Mouse (Mus musculus): Measurements from ENCODE around the gene Gemin4. TPM values are rescaled to one million over a fixed set of nuclear protein-coding genes. Genes with fewer than 3 reads are reported as not detected.

Gemin4 gene
- polyA plus RNA-seq, 2 experiments, result 6.3 to 14.8 TPM

DNA sequence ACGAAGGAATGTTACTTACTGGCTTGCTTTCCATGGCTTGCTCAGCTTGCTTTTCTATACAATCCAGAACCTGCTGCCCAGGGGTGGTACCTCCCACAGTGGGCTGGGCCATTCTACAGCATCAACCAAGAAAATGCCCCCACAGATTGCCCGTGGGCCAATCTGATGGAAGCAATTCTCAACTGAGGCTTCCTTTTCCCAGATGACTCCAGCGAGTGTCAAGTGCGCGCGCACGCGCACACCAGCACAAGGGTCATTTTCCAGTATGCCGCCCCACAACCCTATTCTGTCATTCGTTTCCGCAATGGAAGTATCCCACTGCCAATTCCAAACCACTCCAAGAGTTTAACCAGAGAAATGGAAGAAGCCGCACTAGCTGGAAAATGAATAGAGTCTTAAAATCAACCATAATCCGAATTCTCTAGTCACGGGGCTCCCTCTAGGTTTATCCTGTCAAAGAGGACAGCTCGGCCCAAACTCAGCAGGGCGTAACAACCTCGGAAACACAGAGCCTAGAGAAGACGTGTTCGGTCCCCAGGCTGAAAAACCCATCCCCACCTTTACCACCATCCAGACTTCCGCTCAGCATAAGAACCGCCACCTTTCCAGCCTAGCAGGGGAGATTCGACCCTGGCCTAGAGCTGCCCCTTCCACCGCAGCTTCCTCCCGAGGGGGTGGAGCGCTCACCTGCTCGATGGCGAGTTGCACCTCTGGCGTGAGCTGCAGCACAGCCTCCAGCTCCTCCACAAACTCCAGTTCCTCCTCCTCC, 38.6 kb downstream of the Gemin4 start:
- ATAC-seq (ENCODE audit: insufficient read depth) (peak; percentile 74), DNase-seq (ENCODE audit: low read depth in 3 of 3, low spot score in 3 of 3) (peak in 1 of 3 experiments; percentile 43)
- TF ChIP-seq CTCF (IDR thresholded peaks at IDR 0.05; ENCODE audit: low read depth) (no peak), EP300 (IDR thresholded peaks at IDR 0.05; ENCODE audit: low read depth) (no peak)
- H3K4me3 ChIP-seq (ENCODE audit: insufficient read depth in 1 of 2, low read depth in 2 of 2, low read length in 2 of 2), result peak overlapping the region; percentile 98
- H3K4me1 ChIP-seq (replicated peaks; ENCODE audit: control insufficient read depth in 2 of 2, insufficient read depth in 2 of 2, low read length in 1 of 2), result peaks cover 5 to 9% of the 10 kb centered on the region in 2 experiments
- H3K9me3 ChIP-seq (ENCODE audit: control insufficient read depth, low read length), result no peaks in the 10 kb centered on the region
- WGBS (ENCODE audit: insufficient replicate concordance), result 1% methylated on average over 28 of the region's 28 CpGs
- H3K9ac ChIP-seq (replicated peaks), result peak overlapping the region; percentile 87
- H3K36me3 ChIP-seq (replicated peaks; ENCODE audit: control insufficient read depth, insufficient read depth, low read depth), result no peaks in the 10 kb centered on the region
- peak overlapping the region; percentile 92 for H3K4me2 ChIP-seq (ENCODE audit: low read depth)
- peak overlapping the region; percentile 39 for H3K27ac ChIP-seq
- H3K27me3 ChIP-seq (ENCODE audit: control insufficient read depth, insufficient read depth, low read length), result no peaks in the 10 kb centered on the region

GRCm38 (mm10) chr11:76170207-76170606, 47.3 kb downstream of the Gemin4 start:
- Histone ChIP-seq H3K27me3 (ENCODE audit: control insufficient read depth, insufficient read depth, low read length) (no peaks in the 10 kb centered on the region), H3K4me1 (replicated peaks; ENCODE audit: control insufficient read depth in 2 of 2, insufficient read depth in 2 of 2, low read length in 1 of 2) (0 out of 4 replicates have a peak, but pooled peaks cover 0 to 2% of the 10 kb centered on the region in 2 experiments), H3K4me3 (ENCODE audit: insufficient read depth in 1 of 2, low read depth in 2 of 2, low read length in 2 of 2) (no peak overlapping the region), H3K4me2 (ENCODE audit: low read depth) (no peak overlapping the region), H3K27ac (no peak overlapping the region), H3K9ac (replicated peaks) (no peak overlapping the region), H3K36me3 (replicated peaks; ENCODE audit: control insufficient read depth, insufficient read depth, low read depth) (no peaks in the 10 kb centered on the region; the same call in none of the 2 replicates), H3K9me3 (ENCODE audit: control insufficient read depth, low read length) (no peaks in the 10 kb centered on the region)
- 72% methylated on average over 5 of the region's 5 CpGs for WGBS (ENCODE audit: insufficient replicate concordance)
- TF ChIP-seq CTCF (IDR thresholded peaks at IDR 0.05; ENCODE audit: low read depth) (no peak), EP300 (IDR thresholded peaks at IDR 0.05; ENCODE audit: low read depth) (no peak)
- ATAC-seq (ENCODE audit: insufficient read depth) (no peak), DNase-seq (ENCODE audit: low read depth in 3 of 3, low spot score in 3 of 3) (no peak)

DNA sequence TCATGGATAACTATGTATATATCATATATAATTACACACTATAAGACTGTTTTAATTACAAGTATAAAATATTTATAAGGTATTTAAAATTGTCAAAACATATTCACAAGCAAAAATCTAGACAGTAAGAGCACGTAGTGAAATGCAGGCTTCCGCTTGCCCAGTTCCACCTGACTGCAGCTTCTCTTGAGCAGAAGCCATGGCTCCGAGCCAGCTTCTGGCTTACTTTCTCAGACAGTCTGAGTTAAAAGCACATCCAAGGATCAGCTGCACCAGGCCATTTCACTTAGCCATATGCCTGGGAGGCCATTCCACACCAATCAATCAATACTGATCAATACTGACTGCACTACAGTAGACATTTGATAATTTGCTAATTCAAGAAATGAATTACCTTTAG, 48.5 kb downstream of the Gemin4 start:
- no peak overlapping the region for H3K9ac ChIP-seq (replicated peaks)
- no peak for DNase-seq (ENCODE audit: low read depth in 3 of 3, low spot score in 3 of 3)
- H3K36me3 ChIP-seq (replicated peaks; ENCODE audit: control insufficient read depth, insufficient read depth, low read depth), result no peaks in the 10 kb centered on the region; the same call in none of the 2 replicates
- no peaks in the 10 kb centered on the region for H3K27me3 ChIP-seq (ENCODE audit: control insufficient read depth, insufficient read depth, low read length)
- TF ChIP-seq CTCF (IDR thresholded peaks at IDR 0.05; ENCODE audit: low read depth), result no peak
- no peak for TF ChIP-seq EP300 (IDR thresholded peaks at IDR 0.05; ENCODE audit: low read depth)
- WGBS (ENCODE audit: insufficient replicate concordance), result 78% methylated on average over 3 of the region's 3 CpGs
- H3K4me2 ChIP-seq (ENCODE audit: low read depth), result no peak overlapping the region
- 0 out of 4 replicates have a peak, but pooled peaks cover 0 to 2% of the 10 kb centered on the region in 2 experiments for H3K4me1 ChIP-seq (replicated peaks; ENCODE audit: control insufficient read depth in 2 of 2, insufficient read depth in 2 of 2, low read length in 1 of 2)
- H3K27ac ChIP-seq, result no peak overlapping the region
- no peak overlapping the region for H3K4me3 ChIP-seq (ENCODE audit: insufficient read depth in 1 of 2, low read depth in 2 of 2, low read length in 2 of 2)
- no peaks in the 10 kb centered on the region for H3K9me3 ChIP-seq (ENCODE audit: control insufficient read depth, low read length)
- no peak for ATAC-seq (ENCODE audit: insufficient read depth)

DNA sequence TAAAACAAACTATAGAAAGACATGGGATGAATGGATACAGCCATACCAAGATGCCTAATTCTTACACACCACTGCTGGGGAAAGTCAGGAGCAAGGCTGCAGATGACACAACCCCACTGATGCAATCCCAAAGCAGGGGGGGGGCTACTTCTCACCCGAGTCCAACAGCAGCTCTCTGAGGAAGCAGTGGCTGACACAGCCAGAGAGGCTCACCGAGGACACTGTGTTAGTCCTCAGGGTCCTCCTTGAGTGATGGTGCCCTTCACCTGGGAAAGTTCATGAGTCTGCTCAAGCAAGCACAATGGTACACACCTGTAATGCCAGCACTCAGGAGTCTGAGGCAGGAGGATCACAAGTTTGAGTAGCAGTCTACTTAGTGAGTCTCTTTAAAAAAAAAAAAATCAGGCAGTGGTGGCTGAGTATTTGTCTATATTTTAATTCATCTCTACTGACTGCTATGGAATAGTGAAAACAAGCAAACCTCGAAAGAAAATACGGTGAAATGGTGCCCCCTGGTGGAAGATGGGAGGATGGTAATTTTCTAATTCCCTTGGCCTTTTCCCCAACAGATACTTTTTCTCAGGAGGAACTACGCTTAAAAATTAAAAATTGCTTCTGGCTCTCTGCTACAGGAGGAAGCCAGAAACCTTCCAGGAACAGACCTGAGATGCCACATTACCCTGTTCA, 50.2 kb downstream of the Gemin4 start:
- WGBS (ENCODE audit: insufficient replicate concordance), result 19% methylated on average over 5 of the region's 5 CpGs
- Histone ChIP-seq H3K4me1 (replicated peaks; ENCODE audit: control insufficient read depth in 2 of 2, insufficient read depth in 2 of 2, low read length in 1 of 2) (0 out of 4 replicates have a peak, but pooled peaks cover 0 to 2% of the 10 kb centered on the region in 2 experiments), H3K9ac (replicated peaks) (no peak overlapping the region), H3K36me3 (replicated peaks; ENCODE audit: control insufficient read depth, insufficient read depth, low read depth) (no peaks in the 10 kb centered on the region; the same call in none of the 2 replicates), H3K4me2 (ENCODE audit: low read depth) (0 out of 2 replicates have a peak overlapping the region, but pooled peaks have one; percentile 3), H3K27me3 (ENCODE audit: control insufficient read depth, insufficient read depth, low read length) (no peaks in the 10 kb centered on the region), H3K9me3 (ENCODE audit: control insufficient read depth, low read length) (no peaks in the 10 kb centered on the region), H3K4me3 (ENCODE audit: insufficient read depth in 1 of 2, low read depth in 2 of 2, low read length in 2 of 2) (no peak overlapping the region), H3K27ac (no peak overlapping the region)
- TF ChIP-seq EP300 (IDR thresholded peaks at IDR 0.05; ENCODE audit: low read depth), result no peak
- TF ChIP-seq CTCF (IDR thresholded peaks at IDR 0.05; ENCODE audit: low read depth), result peak; percentile 70
- no peak for ATAC-seq (ENCODE audit: insufficient read depth)
- peak in 2 of 3 experiments; percentile 44 to 56 for DNase-seq (ENCODE audit: low read depth in 3 of 3, low spot score in 3 of 3)

DNA sequence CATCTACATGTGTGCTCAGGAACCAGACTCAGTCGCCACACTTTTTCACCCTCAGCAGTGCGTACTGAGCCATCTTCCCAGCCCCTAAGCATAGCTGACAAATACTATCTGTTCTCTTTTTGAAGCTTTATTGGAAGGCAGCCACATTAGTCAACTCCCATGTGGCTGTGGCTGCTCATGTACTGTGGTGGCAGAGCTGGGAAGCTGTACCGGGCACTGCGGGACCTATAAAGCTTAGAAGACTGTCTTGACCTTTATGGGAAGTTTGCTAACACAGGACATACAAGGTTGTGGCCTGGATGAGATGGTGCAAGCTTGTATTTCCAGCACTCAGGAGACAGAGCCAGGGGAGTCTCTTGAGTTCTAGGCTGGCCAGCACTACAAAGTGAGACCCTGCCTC, 50.8 kb downstream of the Gemin4 start:
- no peak overlapping the region for H3K9ac ChIP-seq (replicated peaks)
- ATAC-seq (ENCODE audit: insufficient read depth) (no peak), DNase-seq (ENCODE audit: low read depth in 3 of 3, low spot score in 3 of 3) (no peak)
- no peaks in the 10 kb centered on the region for H3K9me3 ChIP-seq (ENCODE audit: control insufficient read depth, low read length)
- WGBS (ENCODE audit: insufficient replicate concordance), result 86% methylated on average over 4 of the region's 4 CpGs
- H3K4me2 ChIP-seq (ENCODE audit: low read depth), result no peak overlapping the region
- TF ChIP-seq CTCF (IDR thresholded peaks at IDR 0.05; ENCODE audit: low read depth), result no peak
- TF ChIP-seq EP300 (IDR thresholded peaks at IDR 0.05; ENCODE audit: low read depth), result no peak
- H3K4me1 ChIP-seq (replicated peaks; ENCODE audit: control insufficient read depth in 2 of 2, insufficient read depth in 2 of 2, low read length in 1 of 2), result 0 out of 4 replicates have a peak, but pooled peaks cover 0 to 2% of the 10 kb centered on the region in 2 experiments
- no peak overlapping the region for H3K27ac ChIP-seq
- H3K4me3 ChIP-seq (ENCODE audit: insufficient read depth in 1 of 2, low read depth in 2 of 2, low read length in 2 of 2), result no peak overlapping the region
- no peaks in the 10 kb centered on the region; the same call in 1 of the 2 replicates for H3K36me3 ChIP-seq (replicated peaks; ENCODE audit: control insufficient read depth, insufficient read depth, low read depth)
- no peaks in the 10 kb centered on the region for H3K27me3 ChIP-seq (ENCODE audit: control insufficient read depth, insufficient read depth, low read length)

Other genes starting within 250 kb of the Gemin4 start
- not detected in 2 replicates for gene 1700016K19Rik, start 217.8 kb downstream of the Gemin4 start, polyA plus RNA-seq (2012; rRNA removed)
- not detected in 2 replicates for gene 1700016K19Rik, start 217.8 kb downstream of the Gemin4 start, polyA plus RNA-seq (2014; fragmentation: Nextera tagmentation; extraction: Ambion mirVana)
- 0.92 and 1.3 TPM in 2 replicates for gene Rflnb, start 189.9 kb downstream of the Gemin4 start, polyA plus RNA-seq (2012; rRNA removed)
- gene Rflnb, start 189.9 kb downstream of the Gemin4 start, polyA plus RNA-seq (2014; fragmentation: Nextera tagmentation; extraction: Ambion mirVana), result 1.9 and 2.3 TPM in 2 replicates
- 7.0 and 9.4 TPM in 2 replicates for gene Vps53, start 38.0 kb downstream of the Gemin4 start, polyA plus RNA-seq (2012; rRNA removed)
- gene Vps53, start 38.0 kb downstream of the Gemin4 start, polyA plus RNA-seq (2014; fragmentation: Nextera tagmentation; extraction: Ambion mirVana), result 12.7 and 15.4 TPM in 2 replicates
- 2.7 and 3.1 TPM in 2 replicates for gene Fam57a, start 38.0 kb downstream of the Gemin4 start, polyA plus RNA-seq (2012; rRNA removed)
- 3.0 and 3.5 TPM in 2 replicates for gene Fam57a, start 38.0 kb downstream of the Gemin4 start, polyA plus RNA-seq (2014; fragmentation: Nextera tagmentation; extraction: Ambion mirVana)
- 0.18 and 0.36 TPM in 2 replicates for gene Dbil5, start 56 bp downstream of the Gemin4 start, polyA plus RNA-seq (2012; rRNA removed)
- gene Dbil5, start 56 bp downstream of the Gemin4 start, polyA plus RNA-seq (2014; fragmentation: Nextera tagmentation; extraction: Ambion mirVana), result 0.61 and 1.1 TPM in 2 replicates
- 5.9 and 11.1 TPM in 2 replicates for gene Mrm3, start 26.1 kb upstream of the Gemin4 start, polyA plus RNA-seq (2012; rRNA removed)
- gene Mrm3, start 26.1 kb upstream of the Gemin4 start, polyA plus RNA-seq (2014; fragmentation: Nextera tagmentation; extraction: Ambion mirVana), result 14.2 and 16.6 TPM in 2 replicates
- 10.7 and 17.9 TPM in 2 replicates for gene Glod4, start 26.1 kb upstream of the Gemin4 start, polyA plus RNA-seq (2012; rRNA removed)
- gene Glod4, start 26.1 kb upstream of the Gemin4 start, polyA plus RNA-seq (2014; fragmentation: Nextera tagmentation; extraction: Ambion mirVana), result 60.7 and 62.6 TPM in 2 replicates
- gene Nxn, start 181.5 kb upstream of the Gemin4 start, polyA plus RNA-seq (2012; rRNA removed), result 2.1 TPM in 2 replicates
- gene Nxn, start 181.5 kb upstream of the Gemin4 start, polyA plus RNA-seq (2014; fragmentation: Nextera tagmentation; extraction: Ambion mirVana), result 1.9 and 2.5 TPM in 2 replicates
- gene Timm22, start 189.3 kb upstream of the Gemin4 start, polyA plus RNA-seq (2012; rRNA removed), result 6.2 and 11.1 TPM in 2 replicates
- 47.4 and 47.8 TPM in 2 replicates for gene Timm22, start 189.3 kb upstream of the Gemin4 start, polyA plus RNA-seq (2014; fragmentation: Nextera tagmentation; extraction: Ambion mirVana)

All from liver, embryonic 14.5 days (tissue).